Mouse (Mus musculus): ENCODE data around the gene Pdzd7. TPM values are rescaled to one million over a fixed set of nuclear protein-coding genes. Genes with fewer than 3 reads are reported as not detected.

Pdzd7 gene
- total RNA-seq (2023): not detected

GRCm38 (mm10) chr19:45045651-45046050 is at the start of gene Pdzd7:
Gene Pdzd7, minus strand, starts transcription at chr19:45045717.

GRCm38 (mm10) chr19:45074580-45075322 is 29.2 kb upstream of the Pdzd7 start, which contains the start of gene Kazald1:
Gene Kazald1, plus strand, starts transcription at chr19:45075241.

GRCm38 (mm10) chr19:45047417-45047934 is 2.0 kb upstream of the Pdzd7 start, which contains the start of gene Sfxn3:
Gene Sfxn3, plus strand, starts transcription at chr19:45047503.

GRCm38 (mm10) chr19:45014335-45014971 is 31.1 kb downstream of the Pdzd7 start, which contains the start of gene Lzts2:
Gene Lzts2, plus strand, starts transcription at chr19:45014414.

GRCm38 (mm10) chr19:45005957-45006712 is 39.4 kb downstream of the Pdzd7 start, which contains the start of gene Mrpl43:
Gene Mrpl43, minus strand, starts transcription at chr19:45006442.

GRCm38 (mm10) chr19:45005444-45005843 is 40.1 kb downstream of the Pdzd7 start, which contains the start of gene Twnk:
Gene Twnk, plus strand, starts transcription at chr19:45005663.

GRCm38 (mm10) chr19:44988831-44989566 is 56.5 kb downstream of the Pdzd7 start, which contains the start of gene Sema4g:
Gene Sema4g, plus strand, starts transcription at chr19:44989101.

Other genes with a start within 250 kb of the Pdzd7 start
- 40.6 TPM for gene Slf2, start 114.6 kb downstream of the Pdzd7 start, total RNA-seq (2023)
- gene Sema4g, start 56.6 kb downstream of the Pdzd7 start, total RNA-seq (2023): 0.35 TPM
- 9.7 TPM for gene Twnk, start 40.1 kb downstream of the Pdzd7 start, total RNA-seq (2023)
- gene Mrpl43, start 39.3 kb downstream of the Pdzd7 start, total RNA-seq (2023): 21.7 TPM
- gene Lzts2, start 31.3 kb downstream of the Pdzd7 start, total RNA-seq (2023): 2.4 TPM
- gene Sfxn3, start 1.8 kb upstream of the Pdzd7 start, total RNA-seq (2023): 55.4 TPM
- gene Kazald1, start 29.5 kb upstream of the Pdzd7 start, total RNA-seq (2023): 0.56 TPM
- gene Tlx1, start 105.0 kb upstream of the Pdzd7 start, total RNA-seq (2023): not detected
- not detected for gene Lbx1, start 190.1 kb upstream of the Pdzd7 start, total RNA-seq (2023)